Mouse (Mus musculus) kidney, adult 2 months (tissue): ENCODE measurements around the gene Acot11. TPM values are rescaled to one million over a fixed set of nuclear protein-coding genes. Genes with fewer than 3 reads are reported as not detected.
A peak's percentile ranks its signal among the peaks of the same experiment; 100 is the strongest.

Experiments
- DNase-seq: peaks from one replicate; pipeline ENCODE4 v3.0.0; 2021
- H3K27ac ChIP-seq: fragments of 200-500 bp; 2 replicates; pipeline ENCODE4 v1.5.1; 2012; ENCODE audit warnings: low read depth, low read length, control low read depth, inconsistent platforms; ENCODE audit not compliant: insufficient read depth
- H3K27me3 ChIP-seq: fragments of 200-500 bp; replicated peaks from 2 replicates; pipeline ENCODE4 v1.6.1; 2012; ENCODE audit warnings: mild to moderate bottlenecking, moderate library complexity, low read length, inconsistent platforms; ENCODE audit not compliant: control insufficient read depth, insufficient read depth
- H3K36me3 ChIP-seq: fragments of 200-500 bp; 2 replicates; pipeline ENCODE4 v1.6.1; 2012; ENCODE audit warnings: mild to moderate bottlenecking, moderate library complexity, low read length, inconsistent platforms; ENCODE audit not compliant: control insufficient read depth, insufficient read depth
- H3K4me1 ChIP-seq: fragments of 200-500 bp; 2 replicates; pipeline ENCODE4 v1.6.1; 2011; ENCODE audit warnings: low read length; ENCODE audit not compliant: control insufficient read depth, insufficient read depth
- H3K4me3 ChIP-seq: fragments of 200-500 bp; 2 replicates; pipeline ENCODE4 v1.5.1; 2011; ENCODE audit warnings: mild to moderate bottlenecking, low read depth, low read length, control low read depth; ENCODE audit not compliant: insufficient read depth
- CTCF ChIP-seq: fragments of 200-500 bp; conservative IDR thresholded peaks from 2 replicates; pipeline ENCODE4 v1.5.1; 2011; ENCODE audit warnings: low read depth, mild to moderate bottlenecking, control low read depth, low read length, moderate library complexity, mixed read lengths; ENCODE audit not compliant: insufficient read depth, insufficient read length
- POLR2A ChIP-seq: fragments of 200-500 bp; IDR thresholded peaks from one replicate; pipeline ENCODE4 v1.6.1; 2011; ENCODE audit warnings: low read depth, low read length, control low read depth
- WGBS: fragments of 180-500 bp; shearing (Covaris S2); methylation state at CpG from one replicate; pipeline ENCODE4 v1.1.7; 2018; 5-methylcytosine and 5-hydroxymethylcytosine counted together
- polyA plus RNA-seq: library from polyadenylated mRNA; depleted of rRNA; stranded (reverse); fragments of >200 nt; gene quantifications from 2 replicates; pipeline ENCODE4 v1.2.3, GENCODE M21; 2012; rRNA removed

Gene Acot11
- polyA plus RNA-seq, 1 experiment, result 20.2 TPM

GRCm38 (mm10) chr4:106708408-106708807 is 96.4 kb downstream of the Acot11 start:
- Histone ChIP-seq H3K4me1 (no peaks in the 10 kb centered on the region), H3K27me3 (no peaks in the 10 kb centered on the region), H3K4me3 (no peak overlapping the region), H3K36me3 (no peaks in the 10 kb centered on the region), H3K27ac (no peak overlapping the region)
- TF ChIP-seq POLR2A, result no peak
- peak; percentile 95 for TF ChIP-seq CTCF
- 0% methylated on average over 8 of the region's 8 CpGs for WGBS
- DNase-seq, result peak; percentile 73

- H3K27me3 ChIP-seq, result no peaks in the 10 kb centered on the region
- WGBS, result 31% methylated on average over 5 of the region's 5 CpGs
- H3K4me1 ChIP-seq, result no peaks in the 10 kb centered on the region
- H3K27ac ChIP-seq, result no peak overlapping the region
- no peak for TF ChIP-seq POLR2A
- TF ChIP-seq CTCF, result no peak
- H3K36me3 ChIP-seq, result no peaks in the 10 kb centered on the region
- DNase-seq, result no peak
- H3K4me3 ChIP-seq, result no peak overlapping the region
These were observed 96.8 kb downstream of the Acot11 start for GRCm38 (mm10) chr4:106707957-106708356.

GRCm38 (mm10) chr4:106705096-106705665 is 99.6 kb downstream of the Acot11 start:
- Histone ChIP-seq H3K4me3 (no peak overlapping the region), H3K36me3 (no peaks in the 10 kb centered on the region), H3K27ac (no peak overlapping the region), H3K27me3 (no peaks in the 10 kb centered on the region), H3K4me1 (no peaks in the 10 kb centered on the region)
- DNase-seq, result no peak
- WGBS, result 62% methylated on average over 8 of the region's 8 CpGs
- TF ChIP-seq POLR2A (no peak), CTCF (no peak)

GRCm38 (mm10) chr4:106704416-106704815 is 100.4 kb downstream of the Acot11 start:
- no peaks in the 10 kb centered on the region for H3K4me1 ChIP-seq
- 42% methylated on average over 11 of the region's 11 CpGs for WGBS
- TF ChIP-seq CTCF (no peak), POLR2A (no peak)
- DNase-seq, result peak; percentile 69
- H3K4me3 ChIP-seq, result no peak overlapping the region
- H3K27ac ChIP-seq, result no peak overlapping the region
- no peaks in the 10 kb centered on the region for H3K27me3 ChIP-seq
- H3K36me3 ChIP-seq, result no peaks in the 10 kb centered on the region

GRCm38 (mm10) chr4:106703956-106704355 is 100.8 kb downstream of the Acot11 start:
- Histone ChIP-seq H3K4me1 (no peaks in the 10 kb centered on the region), H3K4me3 (no peak overlapping the region)

GRCm38 (mm10) chr4:106700798-106701197 is 104.0 kb downstream of the Acot11 start:
- Histone ChIP-seq H3K27me3 (no peaks in the 10 kb centered on the region), H3K36me3 (no peaks in the 10 kb centered on the region)
- 43% methylated on average over 4 of the region's 4 CpGs for WGBS

More at GRCm38 (mm10) chr4:106703956-106704355, 100.8 kb downstream of the Acot11 start:
- Histone ChIP-seq H3K27me3 (no peaks in the 10 kb centered on the region), H3K27ac (no peak overlapping the region), H3K36me3 (no peaks in the 10 kb centered on the region)
- 68% methylated on average over 10 of the region's 10 CpGs for WGBS
- TF ChIP-seq POLR2A (no peak), CTCF (no peak)
- no peak for DNase-seq

GRCm38 (mm10) chr4:106699989-106700388 is 104.8 kb downstream of the Acot11 start:
- WGBS, result 19% methylated on average over 9 of the region's 9 CpGs
- Histone ChIP-seq H3K27me3 (no peaks in the 10 kb centered on the region), H3K36me3 (no peaks in the 10 kb centered on the region), H3K27ac (no peak overlapping the region), H3K4me1 (no peaks in the 10 kb centered on the region), H3K4me3 (no peak overlapping the region)
- DNase-seq, result peak; percentile 42
- TF ChIP-seq POLR2A (no peak), CTCF (peak; percentile 72)

More at GRCm38 (mm10) chr4:106700798-106701197, 104.0 kb downstream of the Acot11 start:
- no peak for DNase-seq
- Histone ChIP-seq H3K27ac (no peak overlapping the region), H3K4me3 (no peak overlapping the region), H3K4me1 (no peaks in the 10 kb centered on the region)
- TF ChIP-seq CTCF (no peak), POLR2A (no peak)

Other genes with a start within 250 kb of the Acot11 start
- 242 and 276 TPM in 2 replicates for gene Dhcr24, start 244.0 kb downstream of the Acot11 start, polyA plus RNA-seq
- gene Lexm, start 187.8 kb downstream of the Acot11 start, polyA plus RNA-seq, result not detected in 2 replicates
- gene Ttc22, start 182.6 kb downstream of the Acot11 start, polyA plus RNA-seq, result 4.6 and 6.1 TPM in 2 replicates
- gene Pars2, start 153.9 kb downstream of the Acot11 start, polyA plus RNA-seq, result 9.6 and 10.6 TPM in 2 replicates
- gene Ttc4, start 126.1 kb downstream of the Acot11 start, polyA plus RNA-seq, result 41.3 and 50.4 TPM in 2 replicates
- gene Mroh7, start 74.1 kb downstream of the Acot11 start, polyA plus RNA-seq, result 9.2 and 9.7 TPM in 2 replicates
- gene Fam151a, start 71.1 kb downstream of the Acot11 start, polyA plus RNA-seq, result 265 and 295 TPM in 2 replicates
- 44.6 and 48.6 TPM in 2 replicates for gene Ssbp3, start 105.7 kb upstream of the Acot11 start, polyA plus RNA-seq